Mouse (Mus musculus) testis, adult 2 months (tissue): ENCODE results near the gene Gm26558. TPM values are rescaled to one million over a fixed set of nuclear protein-coding genes. Genes with fewer than 3 reads are reported as not detected.

Source experiments
- H3K27ac ChIP-seq: fragments of 200-500 bp; 2 replicates; pipeline ENCODE4 v1.5.1; 2012; ENCODE audit warnings: low read depth, low read length; ENCODE audit not compliant: control insufficient read depth, insufficient read depth
- H3K27me3 ChIP-seq: fragments of 200-500 bp; 2 replicates; pipeline ENCODE4 v1.6.1; 2012; ENCODE audit warnings: mild to moderate bottlenecking, low read length, moderate library complexity; ENCODE audit not compliant: control insufficient read depth, insufficient read depth
- H3K36me3 ChIP-seq: fragments of 200-500 bp; 2 replicates; pipeline ENCODE4 v1.6.1; 2012; ENCODE audit warnings: mild to moderate bottlenecking, low read length; ENCODE audit not compliant: control insufficient read depth, insufficient read depth
- H3K4me1 ChIP-seq: fragments of 200-500 bp; 2 replicates; pipeline ENCODE4 v1.6.1; 2012; ENCODE audit warnings: low read length; ENCODE audit not compliant: control insufficient read depth, insufficient read depth
- H3K4me3 ChIP-seq: fragments of 200-500 bp; 2 replicates; pipeline ENCODE4 v1.5.1; 2012; ENCODE audit warnings: low read depth, mild to moderate bottlenecking, low read length, moderate library complexity, mixed read lengths; ENCODE audit not compliant: control insufficient read depth
- CTCF ChIP-seq: fragments of 200-500 bp; IDR thresholded peaks from 2 replicates; pipeline ENCODE4 v1.5.1; 2012; ENCODE audit warnings: low read depth, mild to moderate bottlenecking, inconsistent platforms, low read length, moderate library complexity; ENCODE audit not compliant: control insufficient read depth, insufficient read depth, insufficient replicate concordance
- POLR2A ChIP-seq: fragments of 200-500 bp; IDR thresholded peaks from 2 replicates; pipeline ENCODE4 v1.6.1; 2012; ENCODE audit warnings: low read depth, mild to moderate bottlenecking, inconsistent platforms, low read length, moderate library complexity; ENCODE audit not compliant: control insufficient read depth
- polyA plus RNA-seq: library from polyadenylated mRNA; depleted of rRNA; stranded (reverse); fragments of >200 nt; gene quantifications from 2 replicates; pipeline ENCODE4 v1.2.3, GENCODE M21; 2012; rRNA removed

Gm26558 gene
- 0.12 and 0.22 TPM in 2 replicates for polyA plus RNA-seq

DNA sequence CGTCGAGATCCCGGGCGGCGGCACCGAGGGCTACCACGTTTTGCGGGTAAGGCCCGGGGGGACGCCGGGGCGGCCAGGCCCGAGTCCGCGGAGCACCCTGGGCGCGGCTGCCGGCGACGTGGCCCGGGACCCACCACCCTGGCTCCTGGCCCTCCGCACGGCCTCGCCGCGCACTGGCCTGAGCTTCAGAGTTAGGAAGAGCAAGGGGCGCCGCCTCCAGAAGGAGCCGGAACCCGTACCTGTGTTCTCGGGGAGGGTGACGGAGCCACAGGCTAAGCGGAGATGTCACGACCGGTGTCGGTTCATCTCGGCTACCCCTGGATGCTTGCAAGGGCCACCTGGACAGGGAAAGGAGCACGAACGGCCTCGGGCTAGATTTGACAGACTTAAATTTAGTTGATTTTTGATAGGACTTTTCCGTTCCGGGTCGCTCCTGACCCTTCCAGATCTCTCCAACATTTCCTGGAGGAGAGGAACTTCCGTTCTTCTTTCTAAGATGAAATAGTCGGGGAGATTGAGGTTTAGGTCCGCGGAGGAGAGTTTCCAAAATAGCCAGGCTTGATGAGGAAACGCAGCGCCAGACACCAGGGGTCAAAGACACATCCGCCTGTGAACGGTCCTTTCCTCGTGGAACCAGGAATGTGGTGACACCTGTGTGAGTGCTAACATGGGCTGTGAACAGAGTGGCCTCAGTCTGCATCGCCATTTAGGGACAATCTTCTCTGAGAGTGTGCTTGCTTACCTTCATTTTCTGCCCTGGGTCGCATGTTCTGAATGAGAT, at the start of gene Gm26558:
TSS of gene Gm26558 (minus strand) at position 394 of the 781 bp plus-strand sequence.
- TF ChIP-seq POLR2A (no peak), CTCF (no peak)
- no peaks in the 10 kb centered on the region for H3K36me3 ChIP-seq
- H3K27ac ChIP-seq: peak within 1 kb of the TSS; percentile 89
- H3K27me3 ChIP-seq: no peaks in the 10 kb centered on the region
- H3K4me3 ChIP-seq: peak within 1 kb of the TSS; percentile 98
- H3K4me1 ChIP-seq: peaks cover 7% of the 10 kb centered on the region

DNA sequence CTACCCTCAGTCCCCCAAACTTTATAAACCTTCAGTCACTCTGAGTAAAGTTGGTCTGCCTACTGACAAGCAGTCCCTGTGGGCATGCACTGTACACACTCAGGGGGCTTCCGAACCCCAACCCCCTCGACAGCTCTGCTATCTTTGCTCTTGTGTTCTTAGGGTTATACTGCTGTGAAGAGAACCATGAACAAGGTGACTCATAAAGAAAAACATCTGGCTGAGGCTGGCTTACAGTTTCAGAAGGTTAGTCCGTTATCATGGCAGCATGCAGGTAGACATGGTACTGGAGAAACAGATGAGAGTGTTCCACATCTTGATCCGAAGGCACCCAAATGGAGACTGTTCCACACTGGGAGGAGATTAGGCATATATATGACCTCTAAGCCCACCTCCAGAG, 49.0 kb upstream of the Gm26558 start:
- Histone ChIP-seq H3K4me1 (peaks cover 6% of the 10 kb centered on the region; the same call in 1 of the 2 replicates), H3K27ac (no peak overlapping the region), H3K4me3 (no peak overlapping the region), H3K27me3 (no peaks in the 10 kb centered on the region), H3K36me3 (no peaks in the 10 kb centered on the region)
- TF ChIP-seq POLR2A (no peak), CTCF (no peak)

DNA sequence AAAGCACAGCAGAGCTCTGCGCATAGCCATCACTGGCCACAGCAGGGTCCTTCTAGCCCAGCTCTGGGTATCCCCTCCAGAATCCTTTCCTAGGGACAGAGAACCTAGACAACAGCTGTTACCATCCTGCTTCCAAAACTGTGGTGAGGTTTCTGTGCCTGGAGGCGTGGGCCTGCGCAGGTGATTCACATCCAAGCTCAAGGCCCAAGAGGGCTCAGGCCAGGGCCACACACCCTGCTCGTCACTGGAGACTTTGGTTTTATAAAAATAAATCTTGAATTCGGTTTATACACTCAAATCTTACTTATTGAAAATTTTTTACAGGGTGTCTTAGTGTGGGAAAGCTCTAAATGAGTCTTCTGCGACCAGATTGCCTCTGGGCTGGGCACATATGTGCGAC, 48.3 kb upstream of the Gm26558 start:
- TF ChIP-seq POLR2A: no peak
- no peak for TF ChIP-seq CTCF

DNA sequence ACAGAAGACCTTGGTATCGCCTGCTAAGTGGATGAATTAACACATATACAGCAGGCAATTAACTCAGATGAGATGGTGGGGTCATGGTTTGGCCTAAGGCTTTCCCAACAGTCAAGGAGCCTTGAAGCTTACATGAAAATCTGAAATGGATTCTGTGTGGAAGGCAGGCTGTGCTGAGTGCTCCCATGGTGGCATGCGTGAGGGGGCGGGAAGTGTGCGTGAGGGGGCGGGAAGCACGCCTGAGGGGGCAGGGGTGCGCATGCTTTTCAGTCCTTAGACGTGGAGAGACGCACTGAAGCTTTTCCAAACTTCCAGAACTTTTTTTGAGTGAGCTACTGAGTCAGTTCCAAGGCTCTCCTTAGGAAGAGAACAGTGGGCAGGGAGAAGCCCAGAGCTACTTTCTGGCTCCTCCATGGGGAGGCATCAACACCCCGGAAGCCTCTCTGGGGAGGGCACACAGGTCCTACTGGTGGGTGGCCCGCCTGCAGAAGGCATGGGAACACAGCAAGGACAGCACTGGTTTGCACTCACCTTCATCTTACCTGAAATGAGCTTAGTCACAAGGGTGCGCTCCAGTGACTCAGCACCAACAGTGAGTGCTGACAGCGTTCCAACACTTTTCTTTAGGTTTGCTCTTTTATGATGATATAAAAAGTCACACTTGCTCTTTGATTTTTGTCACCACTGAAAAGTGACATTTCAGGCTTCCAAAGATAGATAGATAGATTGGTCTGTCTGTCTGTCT, 47.2 kb upstream of the Gm26558 start:
- Histone ChIP-seq H3K27ac (0 out of 2 replicates have a peak overlapping the region, but pooled peaks have one; percentile 3), H3K4me3 (no peak overlapping the region), H3K27me3 (no peaks in the 10 kb centered on the region), H3K36me3 (no peaks in the 10 kb centered on the region), H3K4me1 (peaks cover 6% of the 10 kb centered on the region)
- no peak for TF ChIP-seq POLR2A
- no peak for TF ChIP-seq CTCF

More for the DNA sequence above, 48.3 kb upstream of the Gm26558 start:
- H3K27ac ChIP-seq: no peak overlapping the region
- no peaks in the 10 kb centered on the region for H3K27me3 ChIP-seq
- H3K4me1 ChIP-seq: peaks cover 6% of the 10 kb centered on the region
- H3K36me3 ChIP-seq: no peaks in the 10 kb centered on the region
- no peak overlapping the region for H3K4me3 ChIP-seq

DNA sequence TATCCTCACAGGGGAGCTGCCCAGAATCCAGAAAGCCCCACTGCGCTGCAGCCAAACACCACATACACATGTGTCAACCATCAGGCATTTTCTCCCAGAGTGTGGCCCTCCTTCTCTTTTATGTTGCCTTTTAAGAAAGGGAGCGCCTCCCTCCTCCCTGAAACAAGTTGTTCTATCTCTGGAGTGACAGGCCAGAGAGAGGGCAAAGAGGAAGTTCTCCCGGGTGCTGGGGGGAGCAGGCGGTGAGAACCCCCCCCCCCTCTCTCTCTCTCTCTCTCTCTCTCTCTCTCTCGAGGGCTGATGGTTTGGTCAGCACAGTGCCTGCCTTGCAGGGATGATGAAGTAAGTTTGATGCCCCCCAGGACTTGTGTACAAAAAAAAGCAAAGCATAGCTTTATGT, 40.5 kb upstream of the Gm26558 start:
- Histone ChIP-seq H3K27ac (no peak overlapping the region), H3K4me3 (no peak overlapping the region), H3K27me3 (no peaks in the 10 kb centered on the region), H3K4me1 (no peaks in the 10 kb centered on the region; the same call in 1 of the 2 replicates), H3K36me3 (no peaks in the 10 kb centered on the region)
- TF ChIP-seq CTCF (no peak), POLR2A (no peak)

DNA sequence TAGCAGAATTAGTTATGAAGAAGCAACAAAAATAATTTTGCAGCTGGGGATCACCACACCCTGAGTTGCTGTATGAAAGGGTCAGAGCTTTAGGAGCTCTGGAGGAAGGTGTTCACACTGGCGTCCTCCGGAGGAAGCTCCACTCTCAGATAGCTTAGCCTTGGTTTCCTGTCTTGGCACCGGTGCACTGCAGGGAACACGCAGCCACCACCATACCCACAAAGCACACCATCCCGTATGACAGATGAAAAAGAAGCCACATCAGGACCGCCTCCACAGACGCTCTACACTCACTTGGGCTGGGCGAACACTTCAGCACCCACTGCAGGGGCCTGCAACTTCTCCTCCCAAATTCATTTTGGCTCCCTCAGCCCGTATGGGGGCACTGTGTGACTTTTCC, 39.7 kb upstream of the Gm26558 start:
- H3K36me3 ChIP-seq: no peaks in the 10 kb centered on the region
- no peak overlapping the region for H3K4me3 ChIP-seq
- TF ChIP-seq CTCF (no peak), POLR2A (no peak)

DNA sequence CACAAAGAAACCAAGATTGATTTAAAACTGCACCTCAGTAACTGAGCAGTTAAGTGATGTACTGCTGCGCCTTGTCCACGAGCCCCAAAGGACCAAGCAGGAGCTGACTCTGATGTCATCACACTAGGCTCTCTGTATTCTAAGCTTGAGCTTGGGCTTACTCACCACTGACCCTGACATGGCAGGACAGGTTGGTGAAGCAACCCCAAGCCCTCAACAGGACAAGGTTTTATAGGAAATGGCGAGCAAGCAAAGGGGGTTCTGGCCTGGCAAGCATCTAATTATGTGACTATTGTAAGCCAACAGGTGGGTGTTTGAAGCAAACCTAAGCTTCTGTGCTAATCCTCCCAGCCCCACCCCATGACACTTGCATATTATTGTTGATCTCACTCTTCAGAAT, 38.9 kb upstream of the Gm26558 start:
- Histone ChIP-seq H3K27me3 (no peaks in the 10 kb centered on the region), H3K4me1 (no peaks in the 10 kb centered on the region; the same call in 1 of the 2 replicates), H3K36me3 (no peaks in the 10 kb centered on the region), H3K27ac (no peak overlapping the region), H3K4me3 (no peak overlapping the region)
- TF ChIP-seq POLR2A: no peak
- no peak for TF ChIP-seq CTCF

More for the DNA sequence above, 39.7 kb upstream of the Gm26558 start:
- Histone ChIP-seq H3K27me3 (no peaks in the 10 kb centered on the region), H3K27ac (no peak overlapping the region), H3K4me1 (no peaks in the 10 kb centered on the region; the same call in 1 of the 2 replicates)
